Mouse (Mus musculus) forebrain, embryonic 14.5 days (tissue): ENCODE data around the gene 4930524B15Rik. TPM values are rescaled to one million over a fixed set of nuclear protein-coding genes. Genes with fewer than 3 reads are reported as not detected.

Source experiments
- ATAC-seq: fragments of 200-750 bp; cut with Nextera tagmentation; 2 replicates; pipeline ENCODE4 v1.8.0; 2017; ENCODE audit warnings: mild to moderate bottlenecking, moderate library complexity
- DNase-seq: peaks from one replicate; pipeline ENCODE4 v3.0.0-alpha.2; 2015; ENCODE audit warnings: low spot score
- H3K27ac ChIP-seq: fragments of 300-500 bp; sonication (generic); 2 replicates; pipeline ENCODE4 v1.5.1; 2014; ENCODE audit warnings: low read depth, mild to moderate bottlenecking, control low read depth, low read length, moderate library complexity
- H3K27me3 ChIP-seq: fragments of 300-500 bp; sonication (generic); replicated peaks from 2 replicates; pipeline ENCODE4 v1.6.1; 2014; ENCODE audit warnings: low read length, control low read depth, mixed read lengths; ENCODE audit not compliant: control insufficient read depth, insufficient read depth
- H3K36me3 ChIP-seq: fragments of 300-500 bp; sonication (generic); 2 replicates; pipeline ENCODE4 v1.6.1; 2014; ENCODE audit warnings: low read length, control low read depth; ENCODE audit not compliant: control insufficient read depth, insufficient read depth
- H3K4me1 ChIP-seq: fragments of 300-500 bp; sonication (generic); 2 replicates; pipeline ENCODE4 v1.6.1; 2014; ENCODE audit warnings: antibody characterized with exemption, low read length, control low read depth; ENCODE audit not compliant: control insufficient read depth, insufficient read depth
- H3K4me2 ChIP-seq: fragments of 300-500 bp; sonication (generic); 2 replicates; pipeline ENCODE4 v1.6.1; 2014; ENCODE audit warnings: mild to moderate bottlenecking, control low read depth, low read length
- H3K4me3 ChIP-seq: fragments of 300-500 bp; sonication (generic); 2 replicates; pipeline ENCODE4 v1.5.1; 2014; ENCODE audit warnings: low read depth, low read length, control low read depth
- H3K9ac ChIP-seq: fragments of 300-500 bp; sonication (generic); 2 replicates; pipeline ENCODE4 v1.6.1; 2014; ENCODE audit warnings: mild to moderate bottlenecking, low read length, control low read depth, moderate library complexity
- H3K9me3 ChIP-seq: fragments of 300-500 bp; sonication (generic); replicated peaks from 2 replicates; pipeline ENCODE4 v1.6.1; 2016; ENCODE audit warnings: low read length, control low read depth, mixed read lengths; ENCODE audit not compliant: control insufficient read depth
- WGBS: fragments of 180-500 bp; shearing (Covaris S2); extraction: QIAGEN DNeasy Blood & Tissue Kit; methylation state at CpG from one replicate; pipeline ENCODE4 v1.1.7; 2014; 5-methylcytosine and 5-hydroxymethylcytosine counted together
- polyA plus RNA-seq: library from polyadenylated mRNA; unstranded; fragments of >200 nt; fragmentation: Nextera tagmentation; extraction: Ambion mirVana; gene quantifications from 2 replicates; pipeline ENCODE4 v1.2.1, GENCODE M21; 2014

Gene 4930524B15Rik
- 0.14 and 0.25 TPM in 2 replicates for polyA plus RNA-seq

DNA sequence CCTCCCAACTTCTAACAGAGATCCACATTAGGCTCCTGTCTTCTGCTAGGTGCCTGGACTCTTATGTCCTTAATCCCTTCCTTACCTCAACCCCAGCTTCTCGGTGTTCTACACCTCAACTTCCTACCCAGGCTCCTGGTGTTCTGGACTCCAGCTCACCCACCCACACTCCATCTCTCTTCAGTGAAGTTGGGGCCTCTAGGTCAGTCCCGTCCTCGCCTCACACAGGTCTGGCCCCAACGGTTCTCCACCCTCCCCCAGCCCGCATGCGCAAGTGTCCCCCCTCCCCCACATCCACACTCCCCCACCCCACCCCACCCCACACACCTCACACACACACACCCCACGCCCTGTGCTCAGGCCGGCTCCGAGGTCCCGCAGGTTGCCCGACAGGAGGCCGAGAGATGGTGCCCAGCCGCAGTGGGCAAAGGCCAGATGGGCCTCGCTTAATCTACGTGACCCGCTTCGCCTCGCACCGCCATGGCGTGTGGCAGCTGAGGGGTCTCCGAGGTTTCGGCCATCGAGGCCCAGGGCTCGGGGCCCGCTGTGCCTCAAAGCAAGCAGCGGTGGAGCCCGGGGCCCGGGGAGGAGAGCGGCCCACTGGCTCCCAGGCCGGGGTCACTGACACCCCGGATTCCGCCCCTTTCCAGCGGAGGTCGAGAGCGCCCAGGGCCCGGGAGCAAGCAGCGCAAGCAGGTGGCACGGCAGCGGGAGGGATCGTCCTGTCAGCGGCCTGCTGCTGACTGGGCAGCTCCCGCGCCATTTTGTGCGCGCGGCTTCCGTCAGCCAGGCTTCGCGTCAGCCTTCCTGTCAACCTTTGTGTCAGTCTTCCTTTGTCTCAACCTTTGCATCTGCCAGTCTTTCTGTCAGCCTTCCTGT is at the start of gene 4930524B15Rik:
4930524B15Rik (plus strand) TSS at position 337 of the 879 bp plus-strand sequence.
- DNase-seq (peak; percentile 51), ATAC-seq (peak; percentile 66)
- H3K27me3 ChIP-seq = no peaks in the 10 kb centered on the region

DNA sequence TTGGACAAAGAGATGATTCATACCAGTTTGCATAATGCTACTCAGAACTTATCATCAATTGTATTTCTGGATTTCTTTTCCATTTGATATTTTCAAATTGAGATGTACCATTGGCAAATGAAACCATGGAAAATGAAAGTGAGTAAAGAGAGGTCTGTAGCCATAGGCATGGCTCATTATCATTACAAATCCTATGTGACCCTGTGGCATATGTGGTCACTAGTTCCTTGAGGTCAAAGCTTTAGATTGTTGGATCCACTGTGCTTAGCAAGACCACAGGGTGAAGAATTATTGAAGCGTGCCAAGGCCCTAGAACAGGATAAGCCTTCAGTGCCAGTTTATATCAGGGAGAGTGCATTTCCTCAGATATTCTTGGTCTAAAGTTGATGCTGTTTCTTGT is 47.6 kb upstream of the 4930524B15Rik start:
- no peak for DNase-seq
- Histone ChIP-seq H3K4me2 (no peak overlapping the region), H3K4me1 (no peaks in the 10 kb centered on the region), H3K36me3 (peaks cover 8% of the 10 kb centered on the region), H3K4me3 (no peak overlapping the region), H3K9me3 (no peaks in the 10 kb centered on the region), H3K9ac (no peak overlapping the region), H3K27me3 (no peaks in the 10 kb centered on the region), H3K27ac (no peak overlapping the region)
- WGBS = 90% methylated on average over 1 of the region's 1 CpGs
- ATAC-seq = no peak

More for the DNA sequence above, at the start of gene 4930524B15Rik:
- H3K4me3 ChIP-seq = peak within 1 kb of the TSS; percentile 19
- H3K27ac ChIP-seq = no peak within 1 kb of the TSS
- H3K9ac ChIP-seq = peak within 1 kb of the TSS; percentile 51
- no peaks in the 10 kb centered on the region for H3K36me3 ChIP-seq
- no peaks in the 10 kb centered on the region for H3K4me1 ChIP-seq
- peak within 1 kb of the TSS; percentile 42 for H3K4me2 ChIP-seq
- 58% methylated on average over 49 of the region's 49 CpGs for WGBS
- no peaks in the 10 kb centered on the region for H3K9me3 ChIP-seq

DNA sequence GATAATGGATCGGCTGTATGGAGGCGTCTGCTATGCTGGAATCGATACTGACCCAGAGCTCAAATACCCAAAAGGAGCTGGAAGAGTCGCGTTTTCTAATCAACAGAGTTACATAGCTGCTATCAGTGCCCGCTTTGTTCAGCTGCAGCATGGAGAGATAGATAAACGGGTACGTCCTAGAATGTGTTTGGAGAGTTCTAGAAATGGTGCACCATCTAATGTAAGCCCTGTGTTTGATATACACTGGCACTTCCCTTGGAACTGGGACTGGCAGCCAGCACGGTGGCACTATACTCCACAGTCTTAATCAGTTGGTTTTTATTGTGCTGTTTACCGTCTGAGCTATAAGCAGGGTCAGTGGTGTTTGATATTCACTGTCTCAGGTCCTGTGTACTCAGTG is 35.3 kb upstream of the 4930524B15Rik start:
- Histone ChIP-seq H3K27me3 (no peaks in the 10 kb centered on the region), H3K4me3 (no peak overlapping the region), H3K4me1 (no peaks in the 10 kb centered on the region), H3K9me3 (no peaks in the 10 kb centered on the region), H3K4me2 (no peak overlapping the region), H3K9ac (no peak overlapping the region), H3K36me3 (peaks cover 55% of the 10 kb centered on the region), H3K27ac (no peak overlapping the region)
- WGBS = 98% methylated on average over 10 of the region's 10 CpGs
- ATAC-seq (no peak), DNase-seq (no peak)

DNA sequence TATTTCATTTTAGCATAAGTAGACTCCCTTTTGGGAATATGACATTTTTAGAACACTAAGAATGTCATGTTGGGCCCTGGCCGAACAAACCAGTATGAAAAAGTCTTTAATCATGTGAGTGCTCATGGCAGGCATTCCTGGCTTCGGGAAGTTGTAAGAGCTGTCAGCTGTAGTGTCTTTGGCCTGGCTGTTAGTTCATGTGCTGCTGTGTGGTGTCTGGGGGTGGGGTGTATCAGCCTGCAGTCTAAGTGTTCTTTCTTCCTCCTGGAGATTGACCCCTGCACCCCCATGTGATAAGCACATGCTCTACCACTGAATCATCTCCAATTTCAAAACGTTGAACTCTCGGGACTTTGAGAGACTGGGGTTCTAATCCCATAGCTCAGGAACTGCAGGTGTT is 29.7 kb upstream of the 4930524B15Rik start:
- 61% methylated on average over 4 of the region's 4 CpGs for WGBS
- Histone ChIP-seq H3K27me3 (no peaks in the 10 kb centered on the region), H3K4me2 (no peak overlapping the region), H3K27ac (no peak overlapping the region), H3K4me1 (peaks cover 2% of the 10 kb centered on the region; the same call in 1 of the 2 replicates), H3K36me3 (peaks cover 14% of the 10 kb centered on the region), H3K9ac (no peak overlapping the region), H3K4me3 (no peak overlapping the region), H3K9me3 (no peaks in the 10 kb centered on the region)
- no peak for ATAC-seq
- DNase-seq = no peak

DNA sequence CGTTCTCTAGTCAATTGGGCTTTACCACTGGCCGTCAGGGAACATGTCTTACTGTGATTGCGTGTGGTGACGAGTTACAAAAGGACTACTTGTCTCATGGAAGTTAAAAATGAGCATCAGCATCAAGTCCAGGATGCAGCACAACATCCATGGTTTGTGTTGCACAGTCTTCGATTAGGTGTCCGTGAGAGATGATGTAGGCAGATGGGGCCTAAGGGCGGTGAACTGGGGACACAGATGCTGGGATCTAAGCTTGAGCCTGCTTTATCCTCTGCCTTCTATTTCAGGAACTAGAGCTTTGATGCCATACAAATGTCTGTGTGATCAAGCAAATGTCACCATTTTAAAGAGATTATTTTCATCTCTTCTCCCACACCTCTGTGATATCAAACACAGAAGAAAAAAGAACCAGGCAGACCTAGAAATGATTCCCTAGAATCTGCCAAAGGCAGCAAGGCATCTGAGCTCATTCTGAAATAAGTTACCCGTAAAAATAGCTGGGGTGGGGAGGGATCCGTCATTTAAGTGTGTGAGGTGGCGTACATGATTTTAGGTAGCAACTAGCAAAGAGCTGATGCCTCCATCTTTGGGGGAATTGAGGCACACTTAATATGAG is 28.4 kb upstream of the 4930524B15Rik start:
- Histone ChIP-seq H3K27ac (no peak overlapping the region), H3K36me3 (peaks cover under 1% of the 10 kb centered on the region; the same call in 1 of the 2 replicates), H3K4me1 (peaks cover 11% of the 10 kb centered on the region; the same call in 1 of the 2 replicates), H3K4me3 (no peak overlapping the region), H3K4me2 (no peak overlapping the region), H3K9ac (no peak overlapping the region), H3K9me3 (no peaks in the 10 kb centered on the region), H3K27me3 (no peaks in the 10 kb centered on the region)
- DNase-seq = no peak
- WGBS = 93% methylated on average over 10 of the region's 10 CpGs
- ATAC-seq = no peak

DNA sequence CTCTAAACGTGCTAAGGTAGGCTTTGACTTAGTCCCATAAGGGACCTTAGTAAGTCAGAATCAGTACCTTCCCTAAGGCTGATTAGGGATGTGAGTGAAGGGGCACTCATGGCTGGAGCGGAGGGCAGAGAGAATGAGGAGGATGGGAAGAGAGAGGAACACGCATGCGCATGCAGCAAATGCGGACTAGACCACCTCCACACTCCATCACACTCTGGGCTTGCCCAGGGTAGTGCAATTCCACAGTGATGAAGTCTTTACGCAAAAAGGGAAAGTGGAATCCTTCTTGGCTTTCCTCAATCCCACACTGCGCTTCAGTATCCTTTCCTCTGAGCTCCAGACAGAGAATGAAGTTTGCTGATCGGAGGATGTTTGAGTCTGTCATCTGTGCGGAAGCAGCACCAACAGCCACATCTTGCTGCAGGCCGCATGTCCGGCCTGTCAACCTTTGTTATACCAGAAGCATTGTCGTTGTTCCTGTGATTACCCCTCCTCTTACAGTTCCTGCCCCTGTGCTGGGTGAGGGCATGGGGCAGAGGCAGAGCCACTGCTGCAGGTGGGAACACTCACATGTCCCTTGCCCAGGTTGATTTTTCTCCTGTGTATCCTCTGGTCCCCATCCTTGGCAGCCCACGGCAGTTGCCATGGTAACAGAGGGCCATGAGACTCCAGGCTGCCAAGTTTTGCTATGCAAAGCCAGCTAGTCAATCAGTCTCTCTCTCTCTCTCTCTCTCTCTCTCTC is 24.3 kb upstream of the 4930524B15Rik start:
- H3K36me3 ChIP-seq = no peaks in the 10 kb centered on the region
- peak overlapping the region; percentile 70 for H3K27ac ChIP-seq
- H3K9ac ChIP-seq = peak overlapping the region; percentile 37; the same call in 1 of the 2 replicates
- no peaks in the 10 kb centered on the region for H3K9me3 ChIP-seq
- H3K4me1 ChIP-seq = peaks cover 12% of the 10 kb centered on the region; the same call in 1 of the 2 replicates
- peak; percentile 85 for ATAC-seq
- no peak overlapping the region for H3K4me3 ChIP-seq
- DNase-seq = peak; percentile 94
- H3K27me3 ChIP-seq = no peaks in the 10 kb centered on the region
- H3K4me2 ChIP-seq = peak overlapping the region; percentile 8; the same call in 1 of the 2 replicates
- 72% methylated on average over 13 of the region's 13 CpGs for WGBS

DNA sequence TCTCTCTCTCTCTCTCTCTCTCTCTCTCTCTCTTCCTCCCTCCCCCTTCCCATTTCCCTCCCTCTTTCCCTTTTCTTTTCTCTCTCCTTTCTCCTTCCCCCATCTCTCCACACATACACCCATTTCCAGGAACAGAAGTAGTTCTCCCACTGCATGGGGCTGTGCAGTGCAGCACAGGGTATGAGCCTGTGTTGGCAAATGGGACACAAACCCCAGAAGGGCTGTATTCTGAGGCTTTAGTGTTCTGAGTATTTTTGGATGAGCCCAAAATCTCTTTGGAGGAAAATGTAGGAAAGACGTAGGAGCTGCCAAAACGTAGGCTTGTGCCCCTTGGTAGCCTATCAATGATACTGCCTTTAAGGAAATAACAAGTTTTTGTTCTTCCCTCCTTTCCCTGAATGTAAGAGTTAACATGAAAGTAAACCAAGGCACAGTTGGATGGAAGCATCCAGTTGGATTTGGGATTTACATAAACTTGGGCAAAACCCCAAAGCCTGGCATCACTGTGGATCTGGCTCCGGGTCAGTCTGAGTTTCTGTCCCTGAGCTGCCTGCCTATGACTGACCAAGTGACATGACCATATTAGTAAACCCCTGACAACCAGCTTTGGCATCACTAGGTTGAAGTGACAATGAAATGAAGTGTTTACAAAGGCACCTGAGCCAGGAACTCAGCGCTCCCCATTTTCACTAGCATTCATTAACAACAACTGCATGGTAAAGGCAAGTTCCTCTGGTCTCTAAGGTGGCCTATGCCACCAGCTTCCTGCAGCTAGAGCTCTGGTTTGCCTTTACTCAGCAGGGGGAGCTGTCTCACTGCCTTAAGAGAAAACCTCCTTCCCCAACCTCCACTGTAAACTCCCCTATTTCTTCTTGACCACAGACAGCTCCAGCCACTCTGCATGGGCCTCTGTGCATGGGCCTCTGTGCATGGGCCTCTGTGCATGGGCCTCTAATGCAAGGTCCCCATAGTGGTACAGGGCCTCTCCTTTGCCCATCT is 23.5 kb upstream of the 4930524B15Rik start:
- Histone ChIP-seq H3K4me3 (no peak overlapping the region), H3K27ac (peak overlapping the region; percentile 70), H3K4me1 (peaks cover 12% of the 10 kb centered on the region; the same call in 1 of the 2 replicates), H3K27me3 (no peaks in the 10 kb centered on the region), H3K4me2 (no peak overlapping the region), H3K36me3 (no peaks in the 10 kb centered on the region), H3K9me3 (no peaks in the 10 kb centered on the region), H3K9ac (no peak overlapping the region)
- ATAC-seq = peak; percentile 78; the same call in 1 of the 2 replicates
- DNase-seq = peak; percentile 47
- 69% methylated on average over 4 of the region's 4 CpGs for whole genome bisulfite sequencing

DNA sequence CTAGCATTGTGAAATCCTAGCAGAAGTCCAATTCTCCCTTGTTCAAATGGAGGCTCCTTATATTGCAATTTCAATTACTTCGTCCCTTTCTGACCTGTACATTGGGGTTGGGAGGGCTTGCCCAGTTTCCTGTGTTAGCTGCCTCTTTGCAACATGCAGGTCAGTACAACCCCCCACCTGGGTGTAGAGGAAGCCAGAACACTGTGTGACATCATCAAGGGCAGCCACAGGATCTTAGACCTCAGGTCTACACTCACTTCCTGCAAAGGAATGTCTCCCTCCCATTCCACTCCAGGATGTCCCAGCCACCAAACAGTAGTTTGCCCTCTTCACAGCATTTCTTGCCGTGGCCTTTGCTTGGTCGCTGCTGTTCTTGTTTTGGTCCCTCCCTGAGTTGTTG is 19.9 kb upstream of the 4930524B15Rik start:
- Histone ChIP-seq H3K4me2 (no peak overlapping the region), H3K4me3 (no peak overlapping the region), H3K36me3 (no peaks in the 10 kb centered on the region), H3K9ac (no peak overlapping the region), H3K27ac (no peak overlapping the region), H3K4me1 (peaks cover 16% of the 10 kb centered on the region; the same call in 1 of the 2 replicates), H3K27me3 (no peaks in the 10 kb centered on the region), H3K9me3 (no peaks in the 10 kb centered on the region)
- DNase-seq = no peak
- 87% methylated on average over 3 of the region's 3 CpGs for WGBS
- no peak for ATAC-seq
